Comparison of ENCODE assay signal across 8 mouse cellular contexts in genomic region chr8:128362940-128363595, GRCm38 (mm10). TPM values are rescaled to one million over a fixed set of nuclear protein-coding genes. Genes with fewer than 3 reads are reported as not detected.
DNase-seq lines count a peak whose midpoint lies in the region; ATAC-seq lines count a peak whose summit lies in the region.

No protein-coding gene starts in this region.

- peak overlapping the region; percentile 98 for H3K4me2 ChIP-seq in hindbrain, embryonic 13.5 days

- no peaks in the 10 kb centered on the region for H3K27me3 ChIP-seq in hindbrain, embryonic 13.5 days

- peak overlapping the region; percentile 87 for H3K4me3 ChIP-seq in hindbrain, embryonic 13.5 days

- 0 out of 2 replicates have a peak overlapping the region, but pooled peaks have one; percentile 65 for H3K27ac ChIP-seq in hindbrain, embryonic 13.5 days

- peaks cover 62% of the 10 kb centered on the region for H3K4me1 ChIP-seq in hindbrain, embryonic 13.5 days (replicated peaks)

- peak; percentile 72 for DNase-seq in Muller cell, postnatal 12 days (ENCODE audit: inconsistent ontology term)
- peak; percentile 46 for DNase-seq in cerebellum, adult 9-11 months
- DNase-seq in frontal cortex, postnatal 14 days (ENCODE audit: low spot score in 2 of 2) = peak; percentile 66 to 82
- peak; percentile 83 to 93 for DNase-seq in layer of hippocampus, postnatal 14 days (ENCODE audit: low spot score in 2 of 2)
- peak; percentile 89 for DNase-seq in lung, postnatal 25 days (ENCODE audit: low spot score)
- peak; percentile 90 for DNase-seq in retina, postnatal 1 day
- peak; percentile 86 for DNase-seq in thymus, postnatal 4 days

- no peaks in the 10 kb centered on the region for H3K36me3 ChIP-seq in hindbrain, embryonic 13.5 days

- H3K9me3 ChIP-seq in hindbrain, embryonic 13.5 days = no peaks in the 10 kb centered on the region

- 13% methylated on average over 11 of the region's 11 CpGs for WGBS in hindbrain, embryonic 13.5 days

- peak overlapping the region; percentile 65 for H3K9ac ChIP-seq in hindbrain, embryonic 13.5 days

- ATAC-seq in hindbrain, embryonic 13.5 days (ENCODE audit: low FRiP score) = no peak

RNA-seq across cellular contexts. Expression of gene Nrp1, which starts 4.7 kb away (rescaled TPM):
- 82.5 and 90.4 TPM in 2 replicates for polyA plus RNA-seq in hindbrain, embryonic 13.5 days (2015; fragmentation: Nextera tagmentation; extraction: Ambion mirVana)
- 100 to 1,000 TPM; 127 to 140 TPM for total RNA-seq in layer of hippocampus, postnatal 14 days (2021)
